Mouse (Mus musculus) spleen, postnatal 14 days (tissue): ENCODE results near the gene Zfp983.
"Not testable (repeated sequence)": the region's sequence is repeated elsewhere in the genome, so short reads cannot be mapped to it uniquely, and the experiment has no call there.

Experiments
- DNase-seq, 2 experiments: peaks; one replicate each; pipeline ENCODE4 v3.0.0; 2021 to 2022; ENCODE audit warnings: low spot score in 2 of 2

The Zfp983 gene

DNA sequence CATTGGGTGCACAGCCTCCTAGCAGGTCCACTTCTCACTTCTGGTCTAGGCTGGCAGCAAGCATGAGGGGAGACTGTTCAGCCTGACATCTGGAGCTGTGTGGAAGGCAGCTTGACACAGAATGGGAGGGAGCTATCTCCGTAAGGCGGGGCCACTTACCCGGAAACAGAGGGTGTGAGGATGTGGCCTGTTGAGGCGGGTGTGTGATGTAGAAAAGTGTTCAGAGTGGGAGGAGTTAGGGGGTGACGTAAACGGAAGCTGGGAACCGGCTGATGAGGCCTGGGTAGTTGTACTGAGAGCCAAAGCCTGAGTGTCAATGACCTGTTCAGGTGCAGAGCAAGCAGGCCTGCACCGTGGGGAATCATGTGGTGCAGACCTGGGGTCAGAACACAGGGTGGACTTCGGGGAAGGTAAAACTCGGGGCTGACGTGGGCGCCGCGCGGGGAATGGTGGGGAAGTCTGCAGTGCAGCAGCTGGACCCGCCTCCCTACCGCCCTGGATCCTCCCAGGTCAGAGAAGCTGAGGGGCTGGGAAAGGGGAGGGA lies at the start of gene Zfp983:
Gene Zfp983, plus strand, starts transcription at position 261 of the 544 bp plus-strand sequence.
- DNase-seq: peak; percentile 53 to 68

DNA sequence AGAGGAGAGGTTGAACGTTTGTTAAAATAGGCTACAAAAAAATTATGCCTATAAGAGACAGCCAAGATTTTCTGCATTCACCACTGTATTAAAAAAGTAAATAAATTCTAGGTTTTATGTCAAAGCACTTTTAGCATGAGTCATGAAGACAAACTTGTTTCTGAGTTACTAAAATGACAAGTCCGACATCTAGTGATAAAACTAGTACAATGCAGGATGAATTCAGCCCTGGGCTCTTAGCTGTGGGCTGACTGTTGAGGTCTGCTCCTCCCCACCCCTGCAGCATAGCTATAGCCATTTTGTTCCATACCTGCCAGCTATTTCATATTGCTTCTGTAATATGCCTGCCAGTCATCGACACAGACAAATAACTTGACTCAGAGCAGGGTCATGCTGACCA lies 34.1 kb upstream of the Zfp983 start:
- no peak for DNase-seq

DNA sequence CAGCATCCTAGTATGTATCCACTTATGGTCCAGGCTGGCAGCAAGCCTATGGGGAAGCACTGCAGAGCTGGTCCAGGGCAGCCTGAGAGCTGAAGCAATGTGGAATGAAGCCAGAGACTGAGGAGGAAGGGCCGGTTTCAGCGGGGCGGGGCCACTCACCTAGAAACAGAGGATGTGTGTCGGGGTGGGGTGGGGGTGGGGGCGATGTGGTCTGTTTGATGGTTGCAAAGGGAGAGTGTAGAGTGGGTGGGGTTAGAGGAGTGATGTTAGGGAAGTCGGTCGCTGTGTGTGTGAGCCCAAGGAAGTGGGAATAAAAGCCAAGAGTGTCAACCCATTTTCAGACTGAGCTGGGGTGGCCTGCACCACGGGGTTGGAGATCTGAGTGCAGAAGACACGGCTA lies 33.1 kb upstream of the Zfp983 start:
- no peak for DNase-seq

DNA sequence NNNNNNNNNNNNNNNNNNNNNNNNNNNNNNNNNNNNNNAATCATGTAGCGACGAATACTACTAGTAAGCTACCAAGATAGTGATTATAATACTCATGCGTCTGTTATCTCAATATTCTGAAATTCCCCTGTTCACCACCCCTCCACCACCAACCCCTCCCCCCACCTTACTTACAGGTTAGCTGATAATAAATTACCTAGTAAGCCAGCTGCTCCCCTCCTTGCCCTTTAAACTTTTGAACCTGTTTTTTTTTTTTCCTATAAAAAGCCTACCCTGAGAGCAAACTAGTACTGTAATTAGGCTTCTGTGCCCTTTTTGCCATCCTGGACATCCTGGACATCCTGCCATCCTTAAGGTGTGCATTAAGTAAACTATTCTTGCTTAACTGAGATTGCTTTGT lies 26.8 kb upstream of the Zfp983 start:
- no peak for DNase-seq

DNA sequence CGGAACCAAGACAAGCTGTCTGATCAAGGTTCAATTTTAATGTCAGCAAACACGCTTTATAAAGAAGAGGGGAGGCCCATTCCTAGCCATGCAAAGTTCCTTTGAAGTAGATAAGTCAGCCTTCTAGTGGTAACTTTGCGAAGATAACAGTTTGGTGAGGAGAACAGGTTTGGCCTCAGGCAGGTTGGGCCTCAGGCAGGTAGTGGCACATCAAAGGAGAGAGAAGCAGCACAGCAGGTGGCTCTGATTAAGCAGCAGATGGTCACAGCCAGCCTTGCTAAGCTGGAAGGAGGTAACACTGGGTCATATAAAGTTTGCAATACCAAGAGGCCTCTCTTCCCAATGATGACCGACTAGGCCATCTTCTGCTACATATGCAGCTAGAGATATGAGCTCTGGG lies 14.7 kb upstream of the Zfp983 start:
- DNase-seq: not testable (repeated sequence)

DNA sequence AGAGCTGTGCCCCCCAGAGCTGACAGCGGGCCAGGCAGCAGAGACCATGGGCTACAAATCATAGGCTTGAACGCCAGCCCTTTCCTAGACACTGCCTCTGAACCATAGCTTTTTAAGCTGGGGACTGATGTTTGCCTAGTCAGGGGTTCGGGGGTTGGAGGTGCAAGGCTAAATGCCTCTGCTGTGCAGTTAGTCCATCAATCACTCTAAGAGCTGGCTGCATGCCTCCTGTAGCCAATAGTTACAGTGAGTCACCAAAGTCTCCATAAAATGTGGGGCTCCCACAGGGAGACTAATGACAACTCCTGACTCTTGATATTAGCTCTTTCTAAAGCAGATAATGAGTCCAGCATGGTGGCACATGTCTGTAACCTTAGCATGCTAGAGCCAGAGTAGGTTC lies 1.6 kb upstream of the Zfp983 start:
- DNase-seq: no peak

DNA sequence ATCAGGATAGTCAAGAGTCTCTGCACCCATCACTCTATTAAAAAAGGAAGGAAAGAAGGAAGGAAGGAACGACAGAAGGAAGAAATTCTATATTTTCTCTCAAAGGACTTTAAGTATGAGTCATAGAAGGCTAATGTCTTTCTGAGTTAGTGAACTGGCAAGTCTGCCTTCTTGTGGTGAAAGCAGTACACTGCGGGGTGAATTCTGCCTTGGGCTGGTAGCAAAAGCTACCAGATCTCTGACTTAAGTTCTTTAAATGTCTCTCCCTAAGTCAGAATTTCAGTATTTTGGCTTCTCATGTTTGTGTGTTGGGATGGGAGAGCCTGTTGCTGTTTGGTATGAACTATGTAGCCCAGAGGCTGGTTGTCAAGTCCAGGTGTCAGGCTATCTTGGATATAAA lies 488 bp upstream of the Zfp983 start:
- no peak for DNase-seq

DNA sequence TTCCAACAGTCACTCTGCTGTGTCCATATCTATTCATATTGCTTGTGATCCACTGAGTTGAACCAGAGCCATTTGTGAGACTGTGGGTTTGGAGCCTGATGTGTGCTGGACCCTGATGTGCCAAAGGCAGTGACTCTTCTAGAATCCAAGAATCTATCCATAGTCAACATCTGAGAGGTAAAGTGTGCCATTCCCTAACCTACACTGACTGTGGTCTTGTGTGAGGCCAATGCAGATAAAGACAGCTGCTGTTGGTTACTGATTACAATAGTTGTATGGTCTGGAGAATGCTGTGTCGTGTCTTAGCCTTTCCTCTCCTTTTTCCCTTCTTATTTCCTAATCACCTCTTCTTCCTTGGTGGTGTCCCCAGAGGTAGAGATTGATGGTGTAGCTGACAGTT lies 28.4 kb downstream of the Zfp983 start:
- not testable (repeated sequence) for DNase-seq

DNA sequence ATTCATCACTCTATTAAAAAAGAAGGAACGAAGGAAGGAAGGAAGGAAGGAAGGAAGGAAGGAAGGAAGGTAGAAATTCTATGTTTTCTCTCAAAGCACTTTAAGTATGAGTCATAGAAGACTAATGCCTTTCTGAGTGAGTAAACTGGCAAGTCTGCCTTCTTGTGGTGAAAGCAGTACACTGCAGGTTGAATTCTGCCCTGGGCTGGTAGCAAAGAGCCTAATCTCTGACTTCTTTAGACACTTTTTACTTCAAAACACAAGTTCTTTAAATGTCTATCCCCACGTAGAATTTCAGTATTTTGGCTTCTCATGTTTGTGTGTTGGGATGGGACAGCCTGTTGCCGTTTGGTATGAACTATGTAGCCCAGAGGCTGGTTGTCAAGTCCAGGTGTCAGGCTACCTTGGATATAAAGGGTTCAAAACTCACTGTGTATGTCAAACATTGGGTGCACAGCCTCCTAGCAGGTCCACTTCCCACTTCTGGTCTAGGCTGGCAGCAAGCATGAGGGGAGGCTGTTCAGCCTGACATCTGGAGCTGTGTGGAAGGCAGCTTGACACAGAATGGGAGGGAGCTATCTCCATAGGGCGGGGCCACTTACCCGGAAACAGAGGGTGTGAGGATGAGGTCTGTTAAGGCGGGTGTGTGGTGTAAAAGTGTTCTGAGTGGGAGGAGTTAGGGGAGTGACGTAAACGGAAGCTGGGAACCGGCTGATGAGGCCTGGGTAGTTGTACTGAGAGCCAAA lies 29.0 kb downstream of the Zfp983 start:
- peak; percentile 72 to 77 for DNase-seq

DNA sequence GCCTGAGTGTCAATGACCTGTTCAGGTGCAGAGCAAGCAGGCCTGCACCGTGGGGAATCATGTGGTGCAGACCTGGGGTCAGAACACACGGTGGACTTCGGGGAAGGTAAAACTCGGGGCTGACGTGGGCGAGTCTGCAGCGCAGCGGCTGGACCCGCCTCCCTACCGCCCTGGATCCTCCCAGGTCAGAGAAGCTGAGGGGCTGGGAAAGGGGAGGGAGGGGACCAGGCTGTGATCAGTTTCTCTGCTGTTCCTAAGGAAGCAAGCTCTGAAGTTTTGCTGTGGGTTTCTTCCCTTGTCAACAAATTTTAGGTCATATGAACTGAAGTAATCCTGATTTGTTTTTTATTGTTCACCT lies 29.6 kb downstream of the Zfp983 start:
- DNase-seq: not testable (repeated sequence)

DNA sequence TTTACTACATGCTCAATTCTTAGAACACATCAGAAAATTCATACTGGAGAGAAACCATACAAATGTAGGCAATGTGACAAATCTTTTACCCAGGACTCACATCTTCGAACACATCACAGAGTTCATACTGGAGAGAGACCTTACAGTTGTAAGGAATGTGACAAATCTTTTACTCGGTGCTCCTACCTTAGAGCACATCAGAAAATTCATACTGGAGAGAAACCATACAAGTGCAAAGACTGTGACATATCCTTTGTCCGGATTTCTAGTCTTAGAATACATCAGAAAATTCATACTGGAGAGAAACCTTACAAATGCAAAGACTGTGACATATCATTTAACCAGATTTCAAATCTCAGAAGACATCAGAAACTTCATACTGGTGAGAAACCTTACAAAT lies 41.1 kb downstream of the Zfp983 start, which contains the start of gene Gm10226:
Gene Gm10226, plus strand, starts transcription at position 301 of the 400 bp plus-strand sequence.
- DNase-seq: no peak

DNA sequence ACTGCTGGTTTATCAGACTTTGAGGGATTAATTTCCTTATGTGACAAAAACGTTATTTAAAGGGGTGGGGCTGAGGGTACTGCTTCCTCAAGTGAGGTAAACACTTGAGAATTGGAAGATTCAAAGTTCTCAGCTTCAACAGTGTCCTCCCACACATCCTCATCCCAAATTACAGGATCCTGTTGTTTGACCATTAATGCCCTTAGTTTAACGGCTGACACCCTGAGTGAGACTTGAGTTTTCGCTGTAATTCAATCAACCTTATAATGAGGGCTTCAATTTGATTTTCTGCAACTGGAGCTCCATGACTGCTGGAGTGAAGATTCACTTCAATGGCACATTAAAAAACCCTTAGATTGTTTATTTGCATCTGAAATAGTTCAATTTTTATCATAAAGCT lies 42.9 kb downstream of the Zfp983 start:
- no peak for DNase-seq

DNA sequence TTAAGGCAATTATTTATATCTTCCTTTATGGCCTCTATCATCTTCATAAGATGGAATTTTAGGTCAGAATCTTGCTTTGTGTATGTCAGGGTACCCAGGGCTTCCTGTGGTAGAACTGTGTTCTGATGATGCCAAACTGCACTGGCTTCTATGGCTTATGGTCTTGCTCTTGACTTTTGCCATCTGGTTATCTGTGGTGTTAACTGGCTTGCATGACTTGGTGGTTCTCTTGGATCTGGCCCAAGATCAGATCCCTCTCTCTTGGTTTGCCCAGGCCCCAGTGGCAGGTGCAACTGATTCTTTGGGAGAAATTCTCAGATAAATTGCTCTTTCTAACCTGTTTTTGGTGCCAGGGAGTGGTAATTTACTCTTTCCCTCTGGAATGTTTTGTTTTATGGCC lies 45.6 kb downstream of the Zfp983 start:
- DNase-seq: no peak

DNA sequence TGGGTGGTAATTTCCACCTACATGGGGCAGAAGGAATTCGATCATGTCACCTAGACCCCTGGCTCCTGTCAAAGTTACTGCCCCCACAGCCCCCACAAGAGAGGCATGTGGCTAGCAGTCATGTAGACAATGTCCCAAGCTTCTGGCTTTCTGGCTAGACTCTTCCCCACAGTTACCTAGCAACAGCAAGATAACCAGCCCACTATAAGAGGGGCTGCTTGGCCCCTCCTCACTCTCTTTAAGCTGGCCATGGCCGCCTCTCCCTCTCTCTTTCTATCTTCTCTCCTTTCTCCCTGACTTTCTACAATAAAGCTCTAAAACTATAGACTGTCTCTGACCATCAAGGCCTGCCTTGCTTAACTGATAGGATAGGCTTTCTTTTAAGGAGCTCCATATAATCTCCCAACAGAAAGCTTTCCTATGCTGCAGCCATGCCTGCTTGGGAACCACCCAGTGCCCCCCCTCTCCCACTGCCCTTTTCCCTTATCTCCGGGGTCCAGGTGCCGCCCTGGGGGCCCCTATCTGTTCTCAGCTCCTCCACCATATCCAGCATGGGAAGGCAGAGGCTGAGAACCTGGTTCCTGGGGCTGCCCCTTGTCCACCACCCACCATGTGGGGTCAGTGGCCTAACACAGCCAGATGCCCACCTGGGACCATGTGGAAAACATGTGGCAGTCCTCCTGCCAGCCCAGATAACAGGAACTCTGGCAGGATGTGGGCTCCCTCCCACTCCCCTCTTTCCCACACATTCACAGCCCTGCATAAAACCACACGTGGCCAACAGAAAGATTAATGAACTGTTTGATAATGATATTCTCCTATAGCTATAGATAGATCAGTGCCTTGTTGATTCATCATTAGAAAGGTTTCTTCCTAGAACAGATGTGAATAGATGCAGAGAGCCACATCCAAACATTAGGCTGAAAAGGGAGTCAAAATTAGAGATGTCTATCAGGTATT lies 52.1 kb downstream of the Zfp983 start:
- peak; percentile 7 for DNase-seq

DNA sequence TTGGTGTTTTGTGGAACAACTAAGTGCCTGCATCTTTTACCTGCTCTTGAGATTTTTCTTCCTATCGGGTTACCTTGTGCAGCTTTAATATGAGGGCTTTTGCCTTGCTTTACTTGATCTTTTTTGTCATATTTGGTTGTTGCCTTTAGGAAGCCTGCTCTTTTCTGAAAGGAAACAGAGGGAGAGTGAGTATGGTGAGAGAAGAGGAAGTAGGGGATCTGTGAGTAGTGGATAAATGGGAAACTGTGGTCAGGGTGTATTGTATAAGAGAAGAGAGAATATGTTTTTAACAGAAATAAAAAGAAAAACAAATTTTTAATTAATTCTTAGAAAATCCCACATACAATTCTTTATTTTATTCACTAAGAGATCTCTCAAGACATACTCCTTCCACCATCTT lies 53.0 kb downstream of the Zfp983 start:
- no peak for DNase-seq

DNA sequence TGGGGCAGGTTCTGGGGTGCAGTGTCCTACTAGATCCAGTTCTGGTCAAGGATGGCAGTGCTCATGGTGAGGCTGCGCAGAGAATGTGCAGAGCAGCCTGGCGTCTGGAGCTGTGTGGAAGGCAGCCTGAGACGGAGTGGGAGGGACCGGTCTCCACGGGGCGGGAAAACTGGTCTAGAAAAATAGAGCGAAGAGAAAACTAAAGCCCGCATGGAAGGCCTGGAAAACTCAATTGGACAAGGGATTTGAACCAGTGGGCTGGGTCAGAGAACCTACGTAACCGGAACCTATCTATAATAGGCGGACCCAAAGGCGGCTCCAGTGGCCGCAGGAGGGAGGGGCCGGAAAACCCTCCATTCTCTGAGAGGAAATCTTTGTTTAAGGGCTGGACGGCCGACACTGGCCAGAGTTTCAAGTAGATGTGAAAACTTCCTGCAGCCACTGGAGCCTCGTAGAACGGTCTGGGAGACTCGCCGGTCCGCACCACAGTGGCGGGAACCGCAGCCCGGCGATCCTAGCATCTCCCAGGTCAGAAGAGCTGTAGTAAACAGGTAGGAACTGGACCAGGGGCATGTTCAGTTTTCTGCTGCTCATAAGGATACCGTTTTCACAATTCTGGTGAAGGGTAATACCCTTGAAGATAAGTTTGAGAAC lies 57.0 kb downstream of the Zfp983 start, which contains the start of gene Zfp760:
Gene Zfp760, plus strand, starts transcription at position 399 of the 654 bp plus-strand sequence.
- peak; percentile 37 to 43 for DNase-seq

DNA sequence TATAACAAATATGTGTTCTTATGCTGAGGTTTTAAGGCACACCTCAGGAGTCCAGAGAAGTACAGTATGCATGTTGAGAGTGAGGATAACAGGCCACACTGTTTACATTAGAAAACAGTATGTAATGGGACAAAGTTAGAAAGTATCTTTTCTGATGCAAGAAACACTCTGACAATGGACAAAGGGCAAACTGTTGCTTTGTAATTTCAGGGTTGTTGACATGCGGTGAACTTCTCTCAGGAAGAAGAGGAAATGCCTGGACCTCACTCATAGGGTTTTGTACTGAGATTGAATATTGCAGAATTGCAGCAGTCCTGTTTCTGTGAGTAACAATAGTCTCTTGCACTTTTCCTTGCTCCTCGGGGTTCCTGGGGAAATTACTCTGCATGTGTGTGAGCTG lies 58.0 kb downstream of the Zfp983 start:
- DNase-seq: no peak
